Mouse (Mus musculus): ENCODE measurements around the gene 2700049A03Rik. TPM values are rescaled to one million over a fixed set of nuclear protein-coding genes. Genes with fewer than 3 reads are reported as not detected.

Gene 2700049A03Rik
- total and polyA plus RNA-seq, 3 experiments: 7.7 to 10.0 (median 9.4) TPM

DNA sequence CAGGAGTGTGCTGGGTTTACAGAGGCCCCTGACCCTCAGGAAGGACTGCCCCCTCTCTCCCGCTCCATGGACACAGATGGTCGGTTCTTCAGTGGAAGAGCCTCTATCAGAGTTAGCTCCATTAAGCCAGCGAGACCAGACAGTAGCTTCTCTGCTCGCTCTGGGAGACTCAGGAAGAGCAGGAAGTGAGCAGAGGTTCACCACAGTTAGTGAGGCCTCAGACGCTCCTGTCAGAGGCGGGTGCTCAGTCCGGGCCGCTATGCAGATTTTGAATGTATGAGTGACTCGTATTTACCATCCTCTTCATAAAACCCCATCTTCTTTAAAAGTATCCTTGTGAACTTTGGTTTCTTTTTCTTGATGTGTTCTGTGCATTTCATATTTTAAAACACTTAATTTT lies 94.9 kb downstream of the 2700049A03Rik start:
- no peak overlapping the region for H3K4me3 ChIP-seq (replicated peaks in 1 of 3; ENCODE audit: low read depth in 2 of 3, low read length in 2 of 3, poor library complexity in 1 of 3)
- H3K27ac ChIP-seq (ENCODE audit: insufficient read depth, low read depth): no peak overlapping the region
- dilution Hi-C loops (cut with MboI; ENCODE audit: extremely low pct_ligation_motif_present, extremely low pct_unique_long_range_greater_than_20kb, low sequenced_read_pairs) (no loop called here), in situ Hi-C loops (cut with MboI; ENCODE audit: low pct_ligation_motif_present, low pct_unique_long_range_greater_than_20kb, low sequenced_read_pairs) (no loop called here)
- H3K9me3 ChIP-seq (replicated peaks; ENCODE audit: low read length): no peaks in the 10 kb centered on the region
- H3K4me2 ChIP-seq (ENCODE audit: insufficient read depth, low read depth, poor library complexity, severe bottlenecking): no peak overlapping the region
- H3K4me1 ChIP-seq (ENCODE audit: control insufficient read depth in 1 of 2, insufficient read depth in 2 of 2): peaks cover 0 to 5% of the 10 kb centered on the region in 2 experiments; a peak in 2 of 4 replicates
- no peak for TF ChIP-seq ZNF384 (IDR thresholded peaks at IDR 0.05; ENCODE audit: low read depth, low read length)
- no peak for TF ChIP-seq MAFK (IDR thresholded peaks at IDR 0.05; ENCODE audit: insufficient replicate concordance, low read length)
- no peak for TF ChIP-seq JUN (IDR thresholded peaks at IDR 0.05; ENCODE audit: insufficient read depth, low read depth, low read length)
- no peak for TF ChIP-seq USF2 (conservative IDR thresholded peaks at IDR 0.05; ENCODE audit: low read depth, low read length)
- no peak for TF ChIP-seq ZMIZ1 (IDR thresholded peaks at IDR 0.05; ENCODE audit: low read depth, low read length)
- no peak for TF ChIP-seq SIN3A (IDR thresholded peaks at IDR 0.05; ENCODE audit: low read length)
- no peak for TF ChIP-seq ETS1 (conservative IDR thresholded peaks at IDR 0.05; ENCODE audit: low read depth, low read length)
- no peak for TF ChIP-seq ZKSCAN1 (IDR thresholded peaks at IDR 0.05; ENCODE audit: borderline replicate concordance, low read depth, low read length)
- TF ChIP-seq TBP (conservative IDR thresholded peaks at IDR 0.05; ENCODE audit: low read depth, low read length): no peak
- TF ChIP-seq RCOR1 (conservative IDR thresholded peaks at IDR 0.05; ENCODE audit: low read depth, low read length): no peak
- TF ChIP-seq NRF1 (IDR thresholded peaks at IDR 0.05; ENCODE audit: low read depth, low read length): no peak
- H3K36me3 ChIP-seq (replicated peaks in 1 of 2; ENCODE audit: control insufficient read depth in 1 of 2, insufficient read depth in 1 of 2, low read length in 1 of 2): peaks cover 3 to 28% of the 10 kb centered on the region in 2 experiments
- H3K9ac ChIP-seq (ENCODE audit: insufficient read depth, low read depth): no peak overlapping the region
- H3K79me2 ChIP-seq (replicated peaks; ENCODE audit: control insufficient read depth, extremely low read depth, insufficient read depth, poor library complexity, severe bottlenecking): no peaks in the 10 kb centered on the region
- DNase-seq (ENCODE audit: extremely low read depth): peak; percentile 7
- H3K27me3 ChIP-seq (replicated peaks): no peaks in the 10 kb centered on the region

DNA sequence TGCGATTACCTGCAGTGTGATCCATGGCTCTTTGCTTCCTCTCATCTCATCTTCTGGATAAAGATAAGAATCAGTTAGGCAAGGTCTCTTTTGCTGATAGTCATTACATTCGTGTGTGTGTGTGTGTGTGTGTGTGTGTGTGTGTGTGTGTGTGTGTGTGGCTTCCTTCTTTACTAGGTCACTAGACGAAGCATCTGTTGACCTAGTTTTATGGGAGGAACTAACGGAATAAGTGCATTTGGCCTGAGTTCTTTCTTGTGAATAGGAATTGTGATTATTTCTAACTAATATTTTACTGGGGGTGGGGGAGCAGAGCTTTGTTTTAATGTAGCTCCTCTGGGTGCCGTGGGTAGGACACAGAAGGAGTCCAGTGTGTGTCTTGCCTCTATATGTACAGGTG lies 96.8 kb downstream of the 2700049A03Rik start:
- no peak for DNase-seq (ENCODE audit: extremely low read depth)
- in situ Hi-C loops (cut with MboI; ENCODE audit: low pct_ligation_motif_present, low pct_unique_long_range_greater_than_20kb, low sequenced_read_pairs) (no loop called here), dilution Hi-C loops (cut with MboI; ENCODE audit: extremely low pct_ligation_motif_present, extremely low pct_unique_long_range_greater_than_20kb, low sequenced_read_pairs) (no loop called here)
- Histone ChIP-seq H3K4me3 (replicated peaks in 1 of 3; ENCODE audit: low read depth in 2 of 3, low read length in 2 of 3, poor library complexity in 1 of 3) (no peak overlapping the region), H3K27me3 (replicated peaks) (no peaks in the 10 kb centered on the region), H3K27ac (ENCODE audit: insufficient read depth, low read depth) (no peak overlapping the region), H3K79me2 (replicated peaks; ENCODE audit: control insufficient read depth, extremely low read depth, insufficient read depth, poor library complexity, severe bottlenecking) (no peaks in the 10 kb centered on the region), H3K9ac (ENCODE audit: insufficient read depth, low read depth) (no peak overlapping the region), H3K4me2 (ENCODE audit: insufficient read depth, low read depth, poor library complexity, severe bottlenecking) (no peak overlapping the region), H3K9me3 (replicated peaks; ENCODE audit: low read length) (no peaks in the 10 kb centered on the region), H3K36me3 (replicated peaks in 1 of 2; ENCODE audit: control insufficient read depth in 1 of 2, insufficient read depth in 1 of 2, low read length in 1 of 2) (peaks cover 3 to 28% of the 10 kb centered on the region in 2 experiments), H3K4me1 (ENCODE audit: control insufficient read depth in 1 of 2, insufficient read depth in 2 of 2) (peaks cover 0 to 5% of the 10 kb centered on the region in 2 experiments; a peak in 2 of 4 replicates)
- no peak for TF ChIP-seq KAT2A (IDR thresholded peaks at IDR 0.05; ENCODE audit: insufficient replicate concordance, low read length)
- TF ChIP-seq ETS1 (conservative IDR thresholded peaks at IDR 0.05; ENCODE audit: low read depth, low read length): no peak
- no peak for TF ChIP-seq MAFK (IDR thresholded peaks at IDR 0.05; ENCODE audit: insufficient replicate concordance, low read length)
- no peak for TF ChIP-seq USF1 (IDR thresholded peaks at IDR 0.05; ENCODE audit: low read depth, low read length)
- no peak for TF ChIP-seq EP300 (IDR thresholded peaks at IDR 0.05; ENCODE audit: low read length)
